Mouse (Mus musculus): ENCODE data around the gene Ssrp1. TPM values are rescaled to one million over a fixed set of nuclear protein-coding genes. Genes with fewer than 3 reads are reported as not detected.

Ssrp1 gene
- total RNA-seq, 2 experiments from 2014 or later = 114 to 115 TPM

DNA sequence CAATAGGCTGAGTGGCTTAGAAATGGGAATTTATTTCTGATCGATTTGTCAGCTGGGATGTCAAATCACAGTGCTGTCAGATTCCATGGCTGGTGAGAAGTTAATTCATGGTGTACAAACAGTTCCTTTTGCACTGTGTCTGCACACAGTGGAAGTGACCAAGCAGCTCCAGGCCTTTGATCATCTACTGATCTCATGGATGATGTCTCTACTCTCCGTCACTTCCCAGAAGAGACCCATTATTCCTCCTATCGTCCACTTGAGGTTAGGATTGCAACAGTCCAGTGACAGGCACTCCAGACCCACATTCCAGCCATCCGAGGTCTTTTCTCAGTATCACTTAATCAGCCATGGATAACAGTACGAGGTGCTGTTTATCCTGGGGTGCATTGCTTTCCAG lies 36.7 kb downstream of the Ssrp1 start:
- no peak for DNase-seq (ENCODE audit: low spot score in 2 of 2)

DNA sequence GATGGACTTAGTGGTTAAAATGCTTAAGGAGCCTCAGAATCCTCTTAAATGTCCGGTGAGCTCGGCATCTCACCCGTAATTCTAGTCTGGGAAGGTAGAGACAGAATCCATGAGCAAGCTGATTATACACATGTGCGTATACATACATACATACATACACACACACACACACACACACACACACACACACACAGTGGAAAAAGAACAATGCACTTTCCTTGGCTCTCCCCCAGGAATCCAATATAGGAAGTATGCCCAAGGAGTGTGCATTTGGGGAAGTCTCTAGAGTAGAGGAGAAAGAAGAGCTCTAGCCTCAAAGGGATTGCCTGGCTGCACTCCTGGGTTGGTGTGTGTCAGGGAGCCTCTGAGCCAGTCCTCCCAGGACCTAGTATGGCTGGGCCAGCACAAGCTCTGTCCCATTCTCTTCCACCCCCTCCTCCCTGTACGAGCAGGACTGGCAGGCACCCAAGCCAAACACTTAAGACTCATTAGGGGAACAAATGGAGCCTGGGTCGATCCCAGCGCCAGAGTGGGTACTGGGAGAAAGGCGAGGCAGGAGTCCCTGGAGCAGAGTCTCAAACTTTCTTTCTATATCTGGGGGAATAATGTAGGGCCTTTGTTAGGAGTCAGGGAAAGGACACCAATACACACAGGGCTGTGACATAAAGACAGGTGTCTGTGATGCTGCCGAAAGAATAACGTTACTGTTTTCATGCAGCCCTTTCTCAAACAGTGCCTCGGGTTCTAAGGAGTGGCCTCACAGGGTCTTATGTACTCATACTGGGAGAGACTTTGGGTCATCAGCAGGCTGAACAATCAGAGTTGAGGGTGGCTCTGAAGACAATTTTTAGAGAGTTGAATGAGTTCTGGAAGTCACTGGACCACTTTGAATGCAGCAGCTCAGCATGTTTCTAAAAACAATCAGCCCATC lies 51.9 kb downstream of the Ssrp1 start:
- DNase-seq (ENCODE audit: low spot score in 2 of 2) = no peak

DNA sequence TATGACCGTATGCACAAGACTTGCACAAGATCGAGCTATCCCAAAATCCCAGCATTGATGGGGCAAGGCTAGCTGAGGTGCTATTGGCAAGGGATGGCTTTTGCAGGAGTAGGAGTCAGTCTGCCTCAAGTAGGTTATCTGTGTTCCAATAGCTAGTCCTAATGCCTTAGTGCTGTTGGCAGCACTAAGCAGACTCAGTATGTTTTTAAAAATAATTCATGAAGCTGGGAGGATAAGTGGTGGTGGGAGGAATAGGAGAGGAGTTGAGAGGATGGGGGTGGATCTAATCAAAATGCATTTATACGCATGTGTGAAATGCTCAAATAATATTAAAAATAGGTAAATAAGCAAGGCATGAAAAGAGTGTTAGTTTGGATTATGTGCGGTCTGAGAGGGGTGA lies 54.3 kb downstream of the Ssrp1 start:
- DNase-seq (ENCODE audit: low spot score in 2 of 2) = no peak

DNA sequence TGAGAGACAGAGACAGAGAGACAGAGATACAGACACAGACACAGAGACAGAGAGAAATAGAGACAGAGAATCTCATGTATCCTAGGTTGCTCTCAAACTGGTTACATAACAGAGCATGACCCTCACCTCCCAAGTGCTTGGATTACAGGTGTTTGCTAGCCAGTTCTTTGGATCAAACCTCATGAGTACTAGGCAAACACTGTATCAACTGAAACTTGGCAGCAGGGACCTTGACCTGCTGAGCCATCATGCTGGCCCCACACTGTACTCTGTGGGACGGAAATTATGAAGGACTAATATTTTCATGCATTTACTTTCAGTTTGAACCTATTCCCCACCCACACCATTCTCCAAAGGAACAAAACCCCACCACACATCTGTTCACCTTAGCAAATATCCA lies 56.3 kb downstream of the Ssrp1 start:
- DNase-seq (ENCODE audit: low spot score in 2 of 2) = no peak

- no peak for DNase-seq (ENCODE audit: low spot score in 2 of 2)
These were observed 58.9 kb downstream of the Ssrp1 start for GRCm38 (mm10) chr2:85095906-85096305.

Other genes with a start within 250 kb of the Ssrp1 start
- 1 to 10 TPM; 4.8 to 5.9 TPM for gene Ube2l6, start 238.4 kb upstream of the Ssrp1 start, total RNA-seq (2021)
- gene Smtnl1, start 214.6 kb upstream of the Ssrp1 start, total RNA-seq (2021) = not detected
- gene Timm10, start 210.2 kb upstream of the Ssrp1 start, total RNA-seq (2021) = 10 to 100 TPM; 52.0 to 57.7 TPM
- gene Slc43a1, start 198.4 kb upstream of the Ssrp1 start, total RNA-seq (2021) = under 1 TPM; 0.15 to 0.27 TPM
- gene Rtn4rl2, start 150.5 kb upstream of the Ssrp1 start, total RNA-seq (2021) = 100 to 1,000 TPM; 103 to 104 TPM
- under 1 TPM; 0.30 to 0.58 TPM for gene Slc43a3, start 100.7 kb upstream of the Ssrp1 start, total RNA-seq (2021)
- not detected for gene Prg2, start 56.8 kb upstream of the Ssrp1 start, total RNA-seq (2021)
- not detected for gene Prg3, start 49.0 kb upstream of the Ssrp1 start, total RNA-seq (2021)
- gene P2rx3, start 228 bp downstream of the Ssrp1 start, total RNA-seq (2021) = 1 to 10 TPM; 1.6 to 2.1 TPM
- gene Tnks1bp1, start 10.8 kb downstream of the Ssrp1 start, total RNA-seq (2021) = 100 to 1,000 TPM; 175 to 194 TPM
- under 1 TPM; 0.23 to 0.30 TPM for gene Aplnr, start 99.0 kb downstream of the Ssrp1 start, total RNA-seq (2021)
- gene Lrrc55, start 160.0 kb downstream of the Ssrp1 start, total RNA-seq (2021) = 10 to 100 TPM; 10.2 to 12.3 TPM